Mouse (Mus musculus) forebrain, embryonic 12.5 days (tissue): ENCODE results near the gene Gm26897. TPM values are rescaled to one million over a fixed set of nuclear protein-coding genes. Genes with fewer than 3 reads are reported as not detected.

Experiments
- ATAC-seq: fragments of 200-750 bp; cut with Nextera tagmentation; 2 replicates; pipeline ENCODE4 v1.8.0; 2017; ENCODE audit warnings: moderate TSS enrichment; ENCODE audit not compliant: low FRiP score
- H3K27ac ChIP-seq: fragments of 300-500 bp; sonication (generic); 2 replicates; pipeline ENCODE4 v1.5.1; 2016; ENCODE audit warnings: mild to moderate bottlenecking
- H3K27me3 ChIP-seq: fragments of 300-500 bp; sonication (generic); 2 replicates; pipeline ENCODE4 v1.6.1; 2016; ENCODE audit warnings: mild to moderate bottlenecking
- H3K36me3 ChIP-seq: fragments of 300-500 bp; sonication (generic); replicated peaks from 2 replicates; pipeline ENCODE4 v1.6.1; 2016; ENCODE audit warnings: mild to moderate bottlenecking
- H3K4me1 ChIP-seq: fragments of 300-500 bp; sonication (generic); 2 replicates; pipeline ENCODE4 v1.6.1; 2016
- H3K4me2 ChIP-seq: fragments of 300-500 bp; sonication (generic); 2 replicates; pipeline ENCODE4 v1.6.1; 2016; ENCODE audit warnings: mild to moderate bottlenecking, moderate library complexity
- H3K4me3 ChIP-seq: fragments of 300-500 bp; sonication (generic); replicated peaks from 2 replicates; pipeline ENCODE4 v1.5.1; 2016; ENCODE audit warnings: mild to moderate bottlenecking
- H3K9ac ChIP-seq: fragments of 300-500 bp; sonication (generic); 2 replicates; pipeline ENCODE4 v1.6.1; 2016; ENCODE audit warnings: mild to moderate bottlenecking
- H3K9me3 ChIP-seq: fragments of 300-500 bp; sonication (generic); 2 replicates; pipeline ENCODE4 v1.6.1; 2016
- WGBS: fragments of 180-500 bp; shearing (Covaris S2); methylation state at CpG from one replicate; pipeline ENCODE4 v1.1.7; 2016; 5-methylcytosine and 5-hydroxymethylcytosine counted together
- polyA plus RNA-seq: library from polyadenylated mRNA; unstranded; fragments of >200 nt; fragmentation: Nextera tagmentation; extraction: Ambion mirVana; gene quantifications from 2 replicates; pipeline ENCODE4 v1.2.1, GENCODE M21; 2016

The Gm26897 gene
- polyA plus RNA-seq, 1 experiment from 2014 or later, result not detected

- Histone ChIP-seq H3K27ac (peak overlapping the region; percentile 97), H3K36me3 (no peaks in the 10 kb centered on the region), H3K4me1 (peaks cover 42% of the 10 kb centered on the region), H3K4me3 (peak overlapping the region; percentile 24; the same call in 1 of the 2 replicates), H3K9ac (no peak overlapping the region), H3K27me3 (no peaks in the 10 kb centered on the region), H3K9me3 (0 out of 2 replicates have a peak, but pooled peaks cover 5% of the 10 kb centered on the region), H3K4me2 (peak overlapping the region; percentile 52)
- peak; percentile 90 for ATAC-seq
- WGBS, result 3% methylated on average over 5 of the region's 5 CpGs
Observed at GRCm38 (mm10) chr5:111755330-111755729, 21.6 kb downstream of the Gm26897 start.

- peak overlapping the region; percentile 56 for H3K4me2 ChIP-seq
- peak overlapping the region; percentile 31 for H3K4me3 ChIP-seq
- peak overlapping the region; percentile 48 for H3K9ac ChIP-seq
- 0 out of 2 replicates have a peak, but pooled peaks cover 5% of the 10 kb centered on the region for H3K9me3 ChIP-seq
- H3K27me3 ChIP-seq, result 0 out of 2 replicates have a peak, but pooled peaks cover 14% of the 10 kb centered on the region
- no peaks in the 10 kb centered on the region for H3K36me3 ChIP-seq
- H3K4me1 ChIP-seq, result peaks cover 53% of the 10 kb centered on the region
- peak overlapping the region; percentile 92 for H3K27ac ChIP-seq
- peak; percentile 18; the same call in 1 of the 2 replicates for ATAC-seq
- 21% methylated on average over 10 of the region's 10 CpGs for WGBS
Observed at GRCm38 (mm10) chr5:111760721-111761480, 27.2 kb downstream of the Gm26897 start.

GRCm38 (mm10) chr5:111761574-111761973 lies 27.9 kb downstream of the Gm26897 start:
- Histone ChIP-seq H3K9ac (peak overlapping the region; percentile 48), H3K36me3 (no peaks in the 10 kb centered on the region), H3K4me2 (peak overlapping the region; percentile 56), H3K27ac (peak overlapping the region; percentile 92), H3K27me3 (0 out of 2 replicates have a peak, but pooled peaks cover 14% of the 10 kb centered on the region), H3K9me3 (0 out of 2 replicates have a peak, but pooled peaks cover 5% of the 10 kb centered on the region), H3K4me3 (peak overlapping the region; percentile 31), H3K4me1 (peaks cover 51% of the 10 kb centered on the region)
- WGBS, result under 1% methylated on average over 12 of the region's 12 CpGs
- ATAC-seq, result peak; percentile 74

- 5% methylated on average over 17 of the region's 17 CpGs for WGBS
- Histone ChIP-seq H3K27me3 (0 out of 2 replicates have a peak, but pooled peaks cover 14% of the 10 kb centered on the region), H3K4me1 (peaks cover 51% of the 10 kb centered on the region), H3K4me3 (no peak overlapping the region; the same call in 1 of the 2 replicates), H3K9ac (peak overlapping the region; percentile 48), H3K36me3 (no peaks in the 10 kb centered on the region), H3K4me2 (peak overlapping the region; percentile 56), H3K27ac (peak overlapping the region; percentile 92), H3K9me3 (0 out of 2 replicates have a peak, but pooled peaks cover 5% of the 10 kb centered on the region)
- peak; percentile 83 for ATAC-seq
Observed at GRCm38 (mm10) chr5:111762085-111762484, 28.4 kb downstream of the Gm26897 start.

DNA sequence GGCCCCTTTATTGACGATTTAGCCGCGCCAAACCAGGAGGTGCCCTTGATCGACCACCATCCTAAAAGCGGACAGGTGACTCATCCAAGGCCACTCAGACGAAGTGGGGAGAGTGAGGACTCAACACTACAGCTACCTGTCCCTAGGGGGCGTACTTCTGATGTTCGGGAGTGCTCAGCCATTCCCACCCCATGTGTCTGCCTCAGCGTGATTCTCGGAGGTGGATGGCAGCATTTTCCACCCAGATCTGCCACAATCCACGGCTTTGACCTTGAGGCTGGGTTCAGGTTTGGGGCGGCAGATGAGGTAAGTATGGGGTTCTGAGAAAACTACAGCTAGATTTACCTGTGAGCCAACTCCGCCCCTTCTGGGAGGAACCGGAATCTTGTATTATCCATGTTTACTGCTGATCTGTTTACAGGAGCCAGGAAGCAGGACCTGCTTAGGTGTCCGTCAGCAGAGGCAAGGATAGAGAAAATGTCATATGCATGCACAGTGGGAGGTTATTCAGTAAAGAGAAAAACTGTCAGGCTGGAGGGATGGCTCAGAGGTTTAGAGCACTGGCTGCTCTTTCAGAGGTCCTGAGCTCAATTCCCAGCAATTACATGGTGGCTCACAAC lies 32.1 kb downstream of the Gm26897 start:
- no peak overlapping the region for H3K27ac ChIP-seq
- no peak for ATAC-seq
- no peak overlapping the region for H3K9ac ChIP-seq
- H3K27me3 ChIP-seq, result peaks cover 20% of the 10 kb centered on the region
- H3K9me3 ChIP-seq, result no peaks in the 10 kb centered on the region
- H3K36me3 ChIP-seq, result no peaks in the 10 kb centered on the region
- no peak overlapping the region for H3K4me3 ChIP-seq
- no peak overlapping the region for H3K4me2 ChIP-seq
- 79% methylated on average over 15 of the region's 15 CpGs for WGBS
- H3K4me1 ChIP-seq, result peaks cover 49% of the 10 kb centered on the region

DNA sequence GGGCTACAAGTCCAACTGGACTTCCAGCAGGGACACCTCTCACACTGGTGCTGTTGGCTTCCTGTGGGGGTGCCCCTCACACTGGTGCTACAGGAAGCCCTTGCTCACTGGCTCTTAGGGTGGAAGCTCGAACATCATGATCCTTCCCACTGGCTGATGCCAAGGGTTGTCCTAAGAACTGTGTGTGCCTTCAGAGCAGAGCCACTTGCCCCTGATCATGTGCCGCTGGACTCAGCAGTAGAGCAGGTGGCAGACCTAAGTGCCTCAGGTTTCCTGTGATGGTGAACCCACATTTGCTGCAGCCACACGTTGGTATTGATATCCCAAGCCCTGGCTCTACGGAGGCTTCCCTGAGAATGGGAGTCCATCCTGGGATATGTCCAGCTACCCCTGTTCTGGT lies 33.0 kb downstream of the Gm26897 start:
- Histone ChIP-seq H3K4me1 (peaks cover 46% of the 10 kb centered on the region), H3K4me3 (no peak overlapping the region), H3K27ac (no peak overlapping the region), H3K27me3 (peaks cover 23% of the 10 kb centered on the region), H3K4me2 (no peak overlapping the region), H3K9ac (no peak overlapping the region), H3K9me3 (no peaks in the 10 kb centered on the region), H3K36me3 (no peaks in the 10 kb centered on the region)
- no peak for ATAC-seq
- 87% methylated on average over 4 of the region's 4 CpGs for WGBS

- ATAC-seq, result peak; percentile 61
- 4% methylated on average over 15 of the region's 15 CpGs for WGBS
- Histone ChIP-seq H3K4me3 (no peak overlapping the region), H3K27ac (peak overlapping the region; percentile 68), H3K4me1 (peaks cover 45% of the 10 kb centered on the region), H3K4me2 (peak overlapping the region; percentile 31), H3K27me3 (peaks cover 14% of the 10 kb centered on the region), H3K36me3 (no peaks in the 10 kb centered on the region), H3K9me3 (no peaks in the 10 kb centered on the region), H3K9ac (0 out of 2 replicates have a peak overlapping the region, but pooled peaks have one; percentile 13)
Observed at GRCm38 (mm10) chr5:111770266-111770665, 36.5 kb downstream of the Gm26897 start.

- peaks cover 9% of the 10 kb centered on the region for H3K27me3 ChIP-seq
- H3K4me1 ChIP-seq, result peaks cover 45% of the 10 kb centered on the region
- H3K27ac ChIP-seq, result peak overlapping the region; percentile 87
- H3K4me2 ChIP-seq, result no peak overlapping the region
- WGBS, result 2% methylated on average over 8 of the region's 8 CpGs
- no peak overlapping the region for H3K4me3 ChIP-seq
- no peaks in the 10 kb centered on the region for H3K9me3 ChIP-seq
- H3K9ac ChIP-seq, result no peak overlapping the region
- ATAC-seq, result peak; percentile 75; the same call in 1 of the 2 replicates
- H3K36me3 ChIP-seq, result no peaks in the 10 kb centered on the region
Observed at GRCm38 (mm10) chr5:111772127-111772526, 38.4 kb downstream of the Gm26897 start.

DNA sequence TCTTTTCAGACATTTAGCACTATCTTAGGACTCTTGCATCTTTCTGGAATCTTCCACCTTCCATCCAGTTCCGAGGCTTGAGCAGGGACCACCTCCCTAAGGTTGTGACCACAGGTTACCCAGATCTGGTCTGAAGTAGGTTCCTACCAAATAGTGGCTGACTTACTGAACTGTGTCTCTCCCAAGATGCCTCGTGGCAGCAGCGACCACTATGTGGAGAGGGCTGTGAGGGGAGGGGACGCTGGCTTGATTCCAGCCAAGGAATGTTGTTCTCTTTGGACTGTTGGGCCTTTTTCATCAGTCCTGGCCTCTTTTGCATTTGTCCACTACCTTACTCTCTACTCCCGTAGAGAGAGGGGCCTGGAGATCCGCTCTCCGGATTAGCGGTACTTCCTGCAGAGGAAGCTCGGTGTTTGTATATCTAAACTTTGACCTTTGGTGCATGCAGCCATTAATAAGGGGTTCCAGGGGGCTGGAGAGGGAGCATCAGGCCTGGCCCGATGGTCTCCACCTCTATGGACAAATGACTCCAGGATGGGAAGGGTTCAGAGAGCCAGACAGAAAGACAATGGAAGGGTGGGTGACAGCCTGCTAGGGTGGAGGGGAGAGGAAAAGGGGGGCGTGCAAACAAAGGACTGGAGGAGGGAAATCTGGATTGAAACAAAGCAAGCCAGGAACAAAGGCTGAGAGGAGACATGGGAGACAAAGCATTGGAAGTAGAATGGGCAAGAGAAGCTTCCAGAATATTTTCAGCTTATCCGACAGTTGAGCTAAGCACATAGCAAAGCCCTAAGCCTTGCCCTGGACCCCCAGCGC lies 39.1 kb downstream of the Gm26897 start:
- H3K4me1 ChIP-seq, result peaks cover 46% of the 10 kb centered on the region
- ATAC-seq, result peak; percentile 30; the same call in 1 of the 2 replicates
- no peak overlapping the region for H3K9ac ChIP-seq

GRCm38 (mm10) chr5:111773407-111773733 lies 39.6 kb downstream of the Gm26897 start:
- H3K4me2 ChIP-seq, result no peak overlapping the region
- peaks cover 51% of the 10 kb centered on the region for H3K4me1 ChIP-seq
- WGBS, result 44% methylated on average over 5 of the region's 5 CpGs
- H3K27me3 ChIP-seq, result peaks cover 9% of the 10 kb centered on the region
- H3K4me3 ChIP-seq, result no peak overlapping the region
- H3K9me3 ChIP-seq, result no peaks in the 10 kb centered on the region
- ATAC-seq, result 0 out of 2 replicates have a peak, but pooled peaks have one; percentile 33
- H3K9ac ChIP-seq, result no peak overlapping the region
- H3K36me3 ChIP-seq, result no peaks in the 10 kb centered on the region
- H3K27ac ChIP-seq, result peak overlapping the region; percentile 87

More for the DNA sequence above, 39.1 kb downstream of the Gm26897 start:
- Histone ChIP-seq H3K36me3 (no peaks in the 10 kb centered on the region), H3K27ac (peak overlapping the region; percentile 87), H3K27me3 (peaks cover 9% of the 10 kb centered on the region), H3K9me3 (no peaks in the 10 kb centered on the region), H3K4me3 (no peak overlapping the region), H3K4me2 (no peak overlapping the region)
- 25% methylated on average over 13 of the region's 13 CpGs for WGBS

- no peak for ATAC-seq
- H3K4me3 ChIP-seq, result no peak overlapping the region
- H3K27me3 ChIP-seq, result peaks cover 2% of the 10 kb centered on the region; the same call in 1 of the 2 replicates
- H3K9me3 ChIP-seq, result no peaks in the 10 kb centered on the region
- H3K36me3 ChIP-seq, result no peaks in the 10 kb centered on the region
- H3K9ac ChIP-seq, result no peak overlapping the region
- H3K4me1 ChIP-seq, result peaks cover 36% of the 10 kb centered on the region
- WGBS, result 86% methylated on average over 6 of the region's 6 CpGs
- no peak overlapping the region for H3K4me2 ChIP-seq
- H3K27ac ChIP-seq, result no peak overlapping the region
Observed at GRCm38 (mm10) chr5:111776246-111776645, 42.5 kb downstream of the Gm26897 start.

DNA sequence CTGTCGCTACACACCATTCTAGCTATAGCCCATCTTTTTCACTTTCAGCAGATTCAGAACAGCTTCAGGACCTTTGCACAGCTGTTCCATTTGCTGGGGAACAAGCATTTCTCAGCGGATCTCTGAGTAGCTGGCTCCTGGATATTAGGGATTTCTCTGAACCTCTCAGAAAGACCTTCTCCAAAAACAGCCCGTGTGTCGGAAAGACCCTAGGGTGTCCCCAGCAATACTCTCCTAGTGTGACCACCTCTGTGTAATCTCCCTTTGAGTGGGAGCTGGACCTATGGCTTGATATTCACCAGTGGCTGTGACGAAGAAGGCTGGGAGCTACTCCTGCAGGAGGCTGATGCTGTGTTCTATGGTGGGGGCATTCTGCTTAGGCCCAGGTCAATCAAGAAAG lies 44.4 kb downstream of the Gm26897 start:
- Histone ChIP-seq H3K36me3 (no peaks in the 10 kb centered on the region), H3K9ac (no peak overlapping the region), H3K9me3 (no peaks in the 10 kb centered on the region), H3K4me2 (no peak overlapping the region), H3K27ac (no peak overlapping the region), H3K4me3 (no peak overlapping the region), H3K4me1 (peaks cover 19% of the 10 kb centered on the region), H3K27me3 (no peaks in the 10 kb centered on the region; the same call in 1 of the 2 replicates)
- ATAC-seq, result no peak
- WGBS, result 75% methylated on average over 5 of the region's 5 CpGs
